Mouse (Mus musculus): Measurements from ENCODE around the gene Svs2.
"Not testable (repeated sequence)": the region's sequence is repeated elsewhere in the genome, so short reads cannot be mapped to it uniquely, and the experiment has no call there.

Svs2 gene

DNA sequence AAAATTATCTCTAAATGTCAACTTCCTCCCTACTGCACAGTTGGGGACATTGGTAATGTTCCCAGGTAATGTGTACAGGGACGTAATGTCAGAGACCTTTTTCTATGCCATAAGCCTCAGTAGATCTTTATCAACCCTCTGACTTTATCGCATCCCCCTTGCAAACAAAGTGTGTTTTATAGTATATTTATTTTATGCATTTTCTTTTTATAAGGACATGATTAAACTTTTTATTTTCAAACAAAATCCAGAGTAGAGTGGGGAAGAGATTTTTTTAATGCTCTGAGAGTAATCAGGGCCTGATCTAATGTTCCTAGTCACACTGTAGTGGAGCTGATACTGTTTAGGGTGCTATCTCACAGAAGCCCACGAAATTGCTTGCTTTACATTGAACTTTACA lies at the start of gene Svs2:
Gene Svs2 (minus strand): TSS at position 101 of the 400 bp plus-strand sequence.
- DNase-seq, result no peak

DNA sequence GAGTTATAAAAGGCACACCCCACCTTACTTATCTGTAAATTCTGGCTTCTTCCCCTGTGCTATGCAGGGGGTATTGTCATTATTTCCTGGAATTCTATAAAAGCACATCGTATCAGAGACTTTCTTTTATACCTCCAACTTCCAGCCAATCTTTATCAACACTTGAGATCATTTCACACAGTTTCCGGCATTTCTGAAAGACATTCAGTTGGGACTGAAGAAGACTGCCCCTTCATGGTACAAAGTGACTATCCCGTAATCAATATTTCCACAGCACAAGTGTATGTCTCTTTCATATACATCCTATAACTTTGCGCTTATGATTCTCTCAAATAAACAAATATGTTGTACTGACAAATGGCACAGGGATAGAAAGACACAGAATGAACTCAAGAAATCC lies 40.1 kb upstream of the Svs2 start, which contains the start of gene Svs4:
Gene Svs4 (minus strand): TSS at position 101 of the 400 bp plus-strand sequence.
- no peak for DNase-seq

DNA sequence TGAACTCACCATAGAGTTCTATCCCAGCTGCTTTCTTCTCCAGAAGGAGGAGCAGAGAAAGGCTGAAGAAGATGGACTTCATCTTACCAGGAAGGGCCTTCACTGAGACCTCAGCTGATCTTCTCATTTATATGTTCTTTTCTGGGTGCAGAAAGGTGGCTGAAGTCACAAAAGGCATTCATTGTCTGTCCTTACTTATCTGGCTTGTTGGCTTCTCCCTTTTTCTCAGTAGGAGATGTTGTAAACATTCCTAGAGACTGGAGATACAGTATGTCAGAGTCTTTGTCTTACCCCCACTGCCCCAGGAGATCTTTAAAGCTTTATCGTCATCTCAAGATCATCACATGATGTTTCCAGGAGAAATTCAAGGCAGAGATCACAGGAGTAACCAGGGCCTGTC lies 18.3 kb upstream of the Svs2 start, which contains the start of gene Svs3b:
Gene Svs3b (minus strand): TSS at position 101 of the 400 bp plus-strand sequence.
- not testable (repeated sequence) for DNase-seq

GRCm38 (mm10) chr2:164232671-164233070 lies 5.6 kb downstream of the Svs2 start:
- no peak for DNase-seq

GRCm38 (mm10) chr2:164228361-164229070 lies 9.8 kb downstream of the Svs2 start:
- DNase-seq, result no peak

DNA sequence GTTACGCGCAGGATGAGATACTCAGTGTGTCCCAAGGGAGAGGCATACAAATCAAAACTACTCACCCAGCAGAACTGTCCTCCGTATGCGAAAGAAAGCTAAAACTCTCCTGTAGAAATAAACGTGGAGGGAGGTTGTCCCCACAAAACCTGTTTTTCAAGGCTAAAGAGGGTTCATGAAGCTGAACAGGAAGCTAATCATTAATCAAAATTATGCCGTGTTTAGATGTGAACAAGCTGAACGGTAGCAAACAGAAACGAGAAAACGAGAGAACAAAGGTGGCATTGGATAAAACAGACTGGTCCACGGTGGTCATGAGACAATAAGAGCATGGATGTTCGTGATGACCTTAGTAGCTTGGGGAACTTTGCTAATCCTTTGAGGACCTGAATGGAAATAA lies 16.7 kb downstream of the Svs2 start, which contains the start of gene Wfdc15b:
Gene Wfdc15b (minus strand): TSS at position 139 of the 400 bp plus-strand sequence.
- DNase-seq, result no peak

- DNase-seq, result no peak
Observed at GRCm38 (mm10) chr2:164219295-164219694, 19.0 kb downstream of the Svs2 start.

GRCm38 (mm10) chr2:164212711-164213110 lies 25.6 kb downstream of the Svs2 start:
- no peak for DNase-seq

DNA sequence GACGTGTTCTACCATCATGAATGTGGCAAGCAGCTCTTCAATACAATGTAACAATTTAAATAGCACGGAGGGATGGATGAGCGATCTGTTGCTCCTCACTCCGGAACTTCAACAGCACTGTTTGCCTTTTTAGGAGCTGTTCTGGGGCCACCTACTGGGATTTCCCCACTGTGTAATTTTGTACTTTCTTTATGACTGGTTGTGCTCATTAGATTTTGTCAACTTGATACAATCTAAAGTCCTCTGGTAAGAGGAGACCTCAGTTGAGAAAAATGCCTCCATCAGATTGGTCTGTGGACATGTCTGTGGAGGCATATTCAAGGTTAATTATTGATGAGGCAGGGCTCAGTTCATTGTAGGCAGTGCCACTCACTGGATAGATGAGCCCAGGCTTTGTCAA lies 27.4 kb downstream of the Svs2 start:
- no peak for DNase-seq

- no peak for DNase-seq
Observed at GRCm38 (mm10) chr2:164206676-164207075, 31.6 kb downstream of the Svs2 start.

- not testable (repeated sequence) for DNase-seq
Observed at GRCm38 (mm10) chr2:164206011-164206410, 32.3 kb downstream of the Svs2 start.

- no peak for DNase-seq
Observed at GRCm38 (mm10) chr2:164199626-164200327, 38.5 kb downstream of the Svs2 start, which contains the start of gene Wfdc15a. Wfdc15a (minus strand) TSS chr2:164200130.

DNA sequence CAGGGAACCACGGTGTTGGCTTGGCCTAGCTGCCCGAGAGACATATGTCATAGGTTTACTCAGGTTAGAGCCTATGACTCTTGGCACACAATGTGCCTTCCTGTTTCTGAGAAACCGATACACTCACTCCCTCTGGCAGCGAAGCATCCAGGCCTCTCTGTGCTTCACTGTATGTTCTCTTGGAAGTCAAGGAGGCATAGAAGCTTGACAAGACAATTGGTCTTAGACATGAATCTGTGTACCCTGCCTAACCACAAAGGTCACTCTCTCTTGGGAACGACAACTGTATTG lies 41.6 kb downstream of the Svs2 start:
- DNase-seq, result no peak

- no peak for DNase-seq
Observed at GRCm38 (mm10) chr2:164195971-164196699, 42.1 kb downstream of the Svs2 start.

DNA sequence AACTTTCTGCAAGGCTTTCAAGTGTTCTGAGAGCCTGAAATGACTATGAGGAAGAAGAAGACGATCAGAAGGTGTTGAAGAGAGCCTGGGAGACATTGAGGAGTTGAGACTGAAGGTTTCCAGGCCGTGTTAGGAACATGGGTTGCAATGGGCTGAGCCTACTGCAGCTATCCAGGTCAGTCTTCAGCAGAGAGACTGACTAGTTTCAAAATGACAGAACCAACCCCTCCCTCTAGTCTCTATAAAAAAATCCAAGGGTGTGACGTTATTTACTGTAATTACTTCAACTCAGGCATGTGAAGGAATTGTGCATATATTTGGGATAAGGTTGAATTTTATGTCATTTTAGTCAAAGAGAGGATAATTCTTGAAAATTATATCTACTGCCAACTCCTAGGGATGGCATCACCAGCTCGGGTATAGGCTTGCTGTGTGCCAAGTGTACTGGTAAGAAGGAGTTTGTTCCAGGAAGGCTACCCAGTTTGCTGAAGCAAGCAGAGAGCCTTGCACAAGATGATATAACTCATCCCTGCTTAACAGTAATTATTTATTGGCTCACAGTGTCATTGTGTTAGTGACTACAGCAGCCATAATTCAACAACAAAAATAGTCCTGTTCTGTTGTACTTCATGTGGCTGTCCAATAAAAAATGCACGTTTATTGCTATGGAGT lies 43.2 kb downstream of the Svs2 start:
- no peak for DNase-seq

- no peak for DNase-seq
Observed at GRCm38 (mm10) chr2:164192279-164192678, 46.0 kb downstream of the Svs2 start.

DNA sequence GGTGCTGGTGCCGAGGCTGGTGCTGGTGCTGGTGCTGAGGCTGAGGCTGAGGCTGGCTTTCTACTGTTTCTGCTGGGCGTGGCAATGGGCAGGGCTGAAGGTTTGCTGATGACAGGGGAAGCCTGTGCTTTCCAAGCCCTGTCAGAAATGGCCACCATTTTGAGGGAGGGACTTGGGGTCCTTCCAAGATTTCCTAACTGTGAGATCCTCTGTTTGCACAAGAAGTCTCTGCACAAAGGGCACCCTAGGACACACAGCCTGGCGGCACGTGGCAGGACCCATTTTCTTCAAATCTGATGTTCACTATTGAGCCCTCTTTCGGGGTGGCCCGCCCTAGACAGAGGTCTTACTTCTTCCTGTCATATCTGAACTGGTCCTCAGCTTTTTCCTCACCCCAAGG lies 47.7 kb downstream of the Svs2 start, which contains the start of gene Wfdc12:
Gene Wfdc12 (minus strand): TSS at position 33 of the 400 bp plus-strand sequence.
- no peak for DNase-seq

DNA sequence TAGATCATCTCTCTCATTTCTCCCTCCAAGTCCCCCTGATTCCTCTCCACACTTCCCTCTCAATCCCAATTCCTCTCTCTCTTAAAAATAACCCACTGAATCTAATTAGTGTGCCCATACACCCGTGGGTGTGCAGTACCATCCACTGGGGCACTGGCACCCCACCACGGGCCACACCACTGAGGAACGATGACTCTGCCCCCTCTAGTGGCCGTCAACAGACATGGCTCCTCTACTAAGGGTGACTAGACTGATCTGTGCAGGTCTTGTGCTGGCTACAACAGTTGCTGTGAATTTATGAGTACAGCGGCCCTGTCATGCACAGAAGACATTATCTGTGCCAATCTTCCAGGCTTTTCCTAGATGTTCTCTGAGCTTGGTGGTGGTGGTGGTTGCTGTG lies 49.5 kb downstream of the Svs2 start:
- DNase-seq, result no peak

All from thymus, adult 18-20 months (tissue).